Mouse (Mus musculus) cortical plate, adult 2 months (tissue): ENCODE results near the gene Arhgef15.

Experiments
- CTCF ChIP-seq: fragments of 200-500 bp; IDR thresholded peaks from 2 replicates; pipeline ENCODE4 v1.5.1; 2011; ENCODE audit warnings: mild to moderate bottlenecking, control low read depth, low read length; ENCODE audit not compliant: insufficient read depth; ENCODE audit errors: extremely low read depth
- POLR2A ChIP-seq: fragments of 200-500 bp; IDR thresholded peaks from 2 replicates; pipeline ENCODE4 v1.6.1; 2011; ENCODE audit warnings: mild to moderate bottlenecking, low read length, control low read depth; ENCODE audit not compliant: insufficient read depth; ENCODE audit errors: extremely low read depth

- no peak for TF ChIP-seq POLR2A
- TF ChIP-seq CTCF, result no peak
Observed at GRCm38 (mm10) chr11:68924749-68925148, 32.5 kb downstream of the Arhgef15 start.
